Mouse (Mus musculus) midbrain, embryonic 13.5 days (tissue): ENCODE data around the gene Ralbp1. TPM values are rescaled to one million over a fixed set of nuclear protein-coding genes. Genes with fewer than 3 reads are reported as not detected.

ENCODE experiments used
- ATAC-seq: fragments of 200-750 bp; cut with Nextera tagmentation; 2 replicates; pipeline ENCODE4 v1.8.0; 2017; ENCODE audit warnings: mild to moderate bottlenecking, moderate TSS enrichment, moderate library complexity
- H3K27ac ChIP-seq: fragments of 300-500 bp; sonication (generic); 2 replicates; pipeline ENCODE4 v1.5.1; 2015; ENCODE audit warnings: inconsistent platforms, mild to moderate bottlenecking, moderate library complexity
- H3K27me3 ChIP-seq: fragments of 300-500 bp; sonication (generic); 2 replicates; pipeline ENCODE4 v1.6.1; 2015; ENCODE audit warnings: mild to moderate bottlenecking, inconsistent platforms
- H3K36me3 ChIP-seq: fragments of 300-500 bp; sonication (generic); 2 replicates; pipeline ENCODE4 v1.6.1; 2015; ENCODE audit warnings: mild to moderate bottlenecking, inconsistent platforms
- H3K4me1 ChIP-seq: fragments of 300-500 bp; sonication (generic); replicated peaks from 2 replicates; pipeline ENCODE4 v1.6.1; 2015; ENCODE audit warnings: inconsistent platforms
- H3K4me2 ChIP-seq: fragments of 300-500 bp; sonication (generic); replicated peaks from 2 replicates; pipeline ENCODE4 v1.6.1; 2015; ENCODE audit warnings: moderate library complexity, mild to moderate bottlenecking, inconsistent platforms
- H3K4me3 ChIP-seq: fragments of 300-500 bp; sonication (generic); replicated peaks from 2 replicates; pipeline ENCODE4 v1.5.1; 2015; ENCODE audit warnings: mild to moderate bottlenecking, inconsistent platforms
- H3K9ac ChIP-seq: fragments of 300-500 bp; sonication (generic); replicated peaks from 2 replicates; pipeline ENCODE4 v1.6.1; 2015; ENCODE audit warnings: mild to moderate bottlenecking, inconsistent platforms
- H3K9me3 ChIP-seq: fragments of 300-500 bp; sonication (generic); 2 replicates; pipeline ENCODE4 v1.6.1; 2016; ENCODE audit warnings: mild to moderate bottlenecking, inconsistent platforms
- WGBS: fragments of 180-500 bp; shearing (Covaris S2); methylation state at CpG from one replicate; pipeline ENCODE4 v1.1.7; 2015; 5-methylcytosine and 5-hydroxymethylcytosine counted together
- polyA plus RNA-seq: library from polyadenylated mRNA; unstranded; fragments of >200 nt; fragmentation: Nextera tagmentation; extraction: Ambion mirVana; gene quantifications from 2 replicates; pipeline ENCODE4 v1.2.1, GENCODE M21; 2015

Ralbp1 gene
- polyA plus RNA-seq, result 49.8 TPM in 2 replicates

DNA sequence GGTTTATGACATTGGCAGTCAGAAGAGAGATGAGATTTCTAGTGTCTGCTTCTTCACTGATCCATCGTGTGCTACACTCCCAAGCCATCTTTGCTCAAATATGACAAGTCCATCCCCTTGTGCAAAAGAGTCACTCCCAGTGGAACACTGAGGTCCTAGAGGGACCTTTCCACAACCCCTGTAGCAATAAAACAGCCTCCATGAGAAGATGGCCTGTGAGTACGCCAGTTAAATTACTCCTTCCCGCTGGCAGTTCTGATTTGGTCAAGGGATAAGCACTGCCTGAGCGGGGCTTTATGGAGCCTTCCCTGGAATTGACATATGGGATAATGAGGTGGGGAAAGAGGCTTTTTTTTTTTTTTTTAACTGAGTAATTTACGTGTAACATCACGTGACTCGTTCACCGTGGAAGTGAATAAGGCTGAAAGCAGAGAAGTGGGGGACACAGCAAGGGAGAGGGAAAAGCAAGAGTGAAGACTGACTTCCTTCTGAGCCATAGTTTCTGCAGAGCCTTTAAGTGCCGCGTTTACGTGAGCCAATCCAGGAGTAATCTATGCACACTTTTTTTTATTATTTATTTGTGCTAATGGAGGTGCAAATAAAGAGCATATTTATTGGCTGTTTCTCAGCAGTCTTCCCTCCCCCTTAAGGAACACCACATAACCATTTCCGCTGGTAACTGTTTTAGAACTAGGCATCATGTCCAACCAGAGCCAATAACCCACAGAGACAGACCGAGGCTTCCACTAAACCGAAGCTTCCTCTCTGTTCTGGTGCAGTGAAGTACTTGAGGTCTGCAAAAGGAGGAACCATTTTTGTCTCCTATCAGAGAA is at the start of gene Ralbp1:
TSS of gene Ralbp1 (minus strand) at position 102 of the 833 bp plus-strand sequence.
- peak within 1 kb of the TSS; percentile 96 for H3K4me2 ChIP-seq

DNA sequence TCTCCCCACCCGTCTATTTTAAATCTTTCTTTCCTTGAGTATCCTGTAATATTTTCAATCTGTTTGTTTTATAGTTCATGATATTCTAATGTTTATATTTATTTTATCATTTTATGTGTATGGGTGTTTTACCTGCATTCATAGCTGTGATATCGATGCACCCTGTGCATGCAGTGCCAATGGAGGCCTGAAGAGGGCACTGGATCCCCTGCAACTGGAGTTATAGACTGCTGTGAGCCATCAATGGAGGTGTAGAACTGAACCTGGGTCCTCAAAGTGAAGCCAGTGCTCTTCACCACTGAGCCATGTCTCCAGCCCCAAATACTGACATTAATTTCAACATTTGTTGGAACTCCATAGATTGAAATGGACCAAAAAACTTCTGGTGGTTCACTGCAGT is 48.1 kb upstream of the Ralbp1 start:
- H3K27ac ChIP-seq, result no peak overlapping the region
- H3K4me3 ChIP-seq, result no peak overlapping the region
- H3K4me2 ChIP-seq, result no peak overlapping the region
- H3K36me3 ChIP-seq, result peaks cover 48% of the 10 kb centered on the region
- 92% methylated on average over 2 of the region's 2 CpGs for WGBS
- no peak for ATAC-seq
- peaks cover 16% of the 10 kb centered on the region for H3K4me1 ChIP-seq
- H3K27me3 ChIP-seq, result no peaks in the 10 kb centered on the region
- H3K9me3 ChIP-seq, result no peaks in the 10 kb centered on the region
- H3K9ac ChIP-seq, result no peak overlapping the region

More for the DNA sequence above, at the start of gene Ralbp1:
- Histone ChIP-seq H3K27me3 (no peaks in the 10 kb centered on the region), H3K4me3 (peak within 1 kb of the TSS; percentile 98), H3K4me1 (peaks cover 36% of the 10 kb centered on the region), H3K27ac (peak within 1 kb of the TSS; percentile 92), H3K9ac (peak within 1 kb of the TSS; percentile 94), H3K9me3 (no peaks in the 10 kb centered on the region), H3K36me3 (no peaks in the 10 kb centered on the region)
- WGBS, result 11% methylated on average over 14 of the region's 14 CpGs
- no peak for ATAC-seq

GRCm38 (mm10) chr17:65931525-65931924 is 45.9 kb upstream of the Ralbp1 start:
- Histone ChIP-seq H3K4me2 (no peak overlapping the region), H3K27me3 (no peaks in the 10 kb centered on the region), H3K27ac (peak overlapping the region; percentile 58; the same call in 1 of the 2 replicates), H3K4me3 (no peak overlapping the region), H3K9ac (0 out of 2 replicates have a peak overlapping the region, but pooled peaks have one; percentile 21), H3K9me3 (no peaks in the 10 kb centered on the region), H3K4me1 (peaks cover 16% of the 10 kb centered on the region), H3K36me3 (peaks cover 52% of the 10 kb centered on the region)
- ATAC-seq, result peak; percentile 67
- WGBS, result 34% methylated on average over 6 of the region's 6 CpGs

DNA sequence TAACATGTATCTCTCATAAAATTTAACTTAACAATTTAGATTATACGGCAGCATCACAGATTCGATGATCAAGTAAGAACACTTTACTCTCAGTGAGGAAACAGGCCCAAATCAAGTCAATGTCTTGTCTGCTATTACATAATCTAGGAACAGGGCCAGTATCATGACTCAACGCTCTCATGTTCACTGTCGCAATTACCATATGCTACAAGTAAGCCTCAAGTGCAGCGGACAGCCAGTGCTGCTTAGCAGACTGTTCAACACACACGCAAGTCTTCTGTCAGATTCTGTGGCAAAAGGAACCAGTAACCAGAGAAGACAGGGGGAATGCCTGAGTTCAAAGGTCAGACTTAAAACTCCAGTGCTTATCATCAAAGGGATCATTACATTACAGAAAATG is 45.4 kb upstream of the Ralbp1 start:
- Histone ChIP-seq H3K4me3 (no peak overlapping the region), H3K27ac (0 out of 2 replicates have a peak overlapping the region, but pooled peaks have one; percentile 58), H3K4me2 (no peak overlapping the region), H3K4me1 (peaks cover 16% of the 10 kb centered on the region), H3K9me3 (no peaks in the 10 kb centered on the region), H3K36me3 (peaks cover 52% of the 10 kb centered on the region), H3K27me3 (no peaks in the 10 kb centered on the region), H3K9ac (no peak overlapping the region)
- 91% methylated on average over 6 of the region's 6 CpGs for WGBS
- ATAC-seq, result no peak

DNA sequence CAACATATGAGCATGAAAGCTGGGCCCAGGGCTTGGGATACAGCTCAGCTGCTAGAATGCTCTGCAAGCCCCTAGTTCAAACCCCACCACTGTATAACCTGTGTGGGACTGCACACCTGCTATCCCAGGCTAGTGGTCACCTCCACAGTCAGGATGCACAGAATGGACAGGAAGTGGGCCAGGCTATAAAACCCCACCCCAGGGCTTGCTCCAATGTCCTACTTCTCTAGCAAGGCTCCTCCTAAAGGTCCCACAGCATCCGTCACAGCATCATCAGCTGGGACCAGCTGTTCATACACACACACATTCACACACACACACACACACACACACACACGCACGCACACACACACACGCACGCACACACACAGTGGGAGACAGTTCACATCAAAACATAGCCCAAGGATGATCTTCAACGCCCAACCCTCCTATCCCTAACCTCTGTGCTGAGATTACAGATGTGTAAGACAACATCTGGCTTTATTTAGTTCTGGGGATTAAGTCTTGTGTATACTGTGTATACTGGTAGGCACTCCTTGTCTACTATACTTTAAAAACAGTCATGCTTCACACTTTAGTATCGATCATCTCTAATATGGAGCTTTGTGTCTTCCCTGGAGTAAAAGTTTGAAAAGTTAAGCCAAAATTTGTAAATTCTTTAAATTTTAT is 44.7 kb upstream of the Ralbp1 start:
- peaks cover 55% of the 10 kb centered on the region for H3K36me3 ChIP-seq
- H3K9ac ChIP-seq, result no peak overlapping the region
- no peaks in the 10 kb centered on the region for H3K27me3 ChIP-seq
- H3K9me3 ChIP-seq, result no peaks in the 10 kb centered on the region
- no peak overlapping the region for H3K4me3 ChIP-seq
- H3K4me1 ChIP-seq, result peaks cover 16% of the 10 kb centered on the region
- no peak for ATAC-seq
- H3K4me2 ChIP-seq, result no peak overlapping the region
- H3K27ac ChIP-seq, result no peak overlapping the region
- WGBS, result 80% methylated on average over 7 of the region's 7 CpGs

DNA sequence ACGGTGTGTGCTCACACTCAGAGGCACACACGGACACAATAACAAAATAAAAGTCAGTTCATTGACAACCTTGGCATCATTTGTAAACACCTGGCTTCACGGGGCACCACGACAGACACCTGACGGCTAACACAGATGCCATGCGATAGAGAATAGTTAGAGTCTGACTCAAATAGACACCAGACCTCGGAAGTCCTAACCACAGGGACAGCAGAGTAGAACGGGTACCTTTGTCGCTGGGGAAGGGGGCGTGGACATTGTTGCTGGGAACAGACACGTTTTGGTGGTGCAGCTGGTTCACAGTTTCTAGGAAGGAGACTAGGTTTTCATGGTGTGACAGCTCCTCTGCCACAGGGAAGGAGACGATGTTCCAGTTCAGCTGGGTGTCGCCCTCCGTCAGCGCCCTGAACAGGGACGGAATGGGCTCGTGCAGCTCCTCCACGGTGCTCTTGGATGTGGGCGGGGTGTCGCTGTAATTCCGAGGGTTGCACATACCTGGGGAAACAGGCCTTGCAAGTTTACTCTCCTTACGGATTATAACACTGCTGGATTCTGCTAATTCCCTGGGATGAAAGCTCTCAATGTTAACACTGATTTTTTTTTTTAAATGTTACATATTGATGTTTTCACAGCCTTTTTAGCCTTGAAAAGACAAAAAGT is 43.9 kb upstream of the Ralbp1 start:
- Histone ChIP-seq H3K9ac (no peak overlapping the region), H3K4me2 (no peak overlapping the region), H3K27me3 (no peaks in the 10 kb centered on the region), H3K27ac (no peak overlapping the region), H3K9me3 (no peaks in the 10 kb centered on the region), H3K36me3 (peaks cover 57% of the 10 kb centered on the region), H3K4me1 (peaks cover 16% of the 10 kb centered on the region), H3K4me3 (no peak overlapping the region)
- WGBS, result 91% methylated on average over 22 of the region's 22 CpGs
- ATAC-seq, result no peak

GRCm38 (mm10) chr17:65927077-65927476 is 41.5 kb upstream of the Ralbp1 start:
- peaks cover 60% of the 10 kb centered on the region for H3K36me3 ChIP-seq
- no peak overlapping the region for H3K4me3 ChIP-seq
- H3K9ac ChIP-seq, result no peak overlapping the region
- WGBS, result 82% methylated on average over 4 of the region's 4 CpGs
- peaks cover 12% of the 10 kb centered on the region for H3K4me1 ChIP-seq
- no peak overlapping the region for H3K4me2 ChIP-seq
- no peak for ATAC-seq
- H3K27me3 ChIP-seq, result no peaks in the 10 kb centered on the region
- H3K9me3 ChIP-seq, result no peaks in the 10 kb centered on the region
- no peak overlapping the region for H3K27ac ChIP-seq

DNA sequence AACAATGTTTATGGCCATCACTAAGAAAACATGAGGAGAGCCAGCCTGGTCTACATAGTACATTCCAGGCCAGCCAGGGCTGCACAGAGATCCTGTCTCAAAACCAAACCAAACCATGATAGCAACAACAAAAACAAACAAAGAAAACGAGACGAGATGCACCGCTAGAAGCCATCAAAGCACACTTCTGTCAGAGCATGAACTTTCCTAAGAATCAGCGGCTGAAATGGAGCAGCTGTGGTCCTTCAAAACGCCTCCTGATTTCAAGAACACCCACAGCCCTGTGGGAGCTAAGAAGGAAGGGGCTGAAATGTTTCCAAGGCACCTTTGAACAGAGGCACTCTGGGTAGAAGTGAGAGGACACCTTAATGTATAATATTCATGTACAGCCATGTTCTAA is 38.6 kb upstream of the Ralbp1 start:
- no peak overlapping the region for H3K4me3 ChIP-seq
- H3K36me3 ChIP-seq, result peaks cover 71% of the 10 kb centered on the region

GRCm38 (mm10) chr17:65921975-65922374 is 36.4 kb upstream of the Ralbp1 start:
- Histone ChIP-seq H3K27me3 (no peaks in the 10 kb centered on the region), H3K36me3 (peaks cover 61% of the 10 kb centered on the region), H3K9me3 (no peaks in the 10 kb centered on the region), H3K4me3 (no peak overlapping the region), H3K4me2 (no peak overlapping the region), H3K4me1 (no peaks in the 10 kb centered on the region), H3K9ac (no peak overlapping the region), H3K27ac (no peak overlapping the region)
- WGBS, result 74% methylated on average over 6 of the region's 6 CpGs
- no peak for ATAC-seq

More for the DNA sequence above, 38.6 kb upstream of the Ralbp1 start:
- no peak overlapping the region for H3K27ac ChIP-seq
- H3K27me3 ChIP-seq, result no peaks in the 10 kb centered on the region
- ATAC-seq, result no peak
- WGBS, result 82% methylated on average over 5 of the region's 5 CpGs
- no peak overlapping the region for H3K4me2 ChIP-seq
- no peaks in the 10 kb centered on the region for H3K4me1 ChIP-seq
- H3K9ac ChIP-seq, result no peak overlapping the region
- no peaks in the 10 kb centered on the region for H3K9me3 ChIP-seq

DNA sequence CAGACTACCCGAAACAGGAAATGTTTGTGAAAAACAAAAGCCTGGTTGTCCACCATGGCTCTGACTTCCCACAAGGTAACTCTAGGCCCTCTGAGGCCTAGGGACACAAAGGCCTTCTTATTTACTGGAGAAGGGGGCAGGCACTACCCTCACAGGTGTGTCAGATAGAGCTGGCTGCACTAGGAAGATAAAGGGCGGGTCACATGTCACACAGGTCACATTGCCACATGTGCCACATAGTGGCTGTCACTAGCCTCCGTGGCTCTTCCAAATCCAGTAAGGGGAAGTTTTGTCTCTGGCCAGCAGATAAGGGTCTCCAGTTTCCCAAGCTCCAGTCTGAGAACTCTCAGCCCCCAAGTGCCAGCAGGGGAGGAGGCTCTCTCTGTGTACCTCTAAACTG is 33.6 kb upstream of the Ralbp1 start:
- Histone ChIP-seq H3K27me3 (no peaks in the 10 kb centered on the region), H3K36me3 (peaks cover 36% of the 10 kb centered on the region), H3K4me1 (peaks cover 10% of the 10 kb centered on the region), H3K4me2 (no peak overlapping the region), H3K9me3 (no peaks in the 10 kb centered on the region), H3K27ac (no peak overlapping the region), H3K4me3 (no peak overlapping the region), H3K9ac (no peak overlapping the region)
- ATAC-seq, result no peak
- WGBS, result 85% methylated on average over 3 of the region's 3 CpGs

DNA sequence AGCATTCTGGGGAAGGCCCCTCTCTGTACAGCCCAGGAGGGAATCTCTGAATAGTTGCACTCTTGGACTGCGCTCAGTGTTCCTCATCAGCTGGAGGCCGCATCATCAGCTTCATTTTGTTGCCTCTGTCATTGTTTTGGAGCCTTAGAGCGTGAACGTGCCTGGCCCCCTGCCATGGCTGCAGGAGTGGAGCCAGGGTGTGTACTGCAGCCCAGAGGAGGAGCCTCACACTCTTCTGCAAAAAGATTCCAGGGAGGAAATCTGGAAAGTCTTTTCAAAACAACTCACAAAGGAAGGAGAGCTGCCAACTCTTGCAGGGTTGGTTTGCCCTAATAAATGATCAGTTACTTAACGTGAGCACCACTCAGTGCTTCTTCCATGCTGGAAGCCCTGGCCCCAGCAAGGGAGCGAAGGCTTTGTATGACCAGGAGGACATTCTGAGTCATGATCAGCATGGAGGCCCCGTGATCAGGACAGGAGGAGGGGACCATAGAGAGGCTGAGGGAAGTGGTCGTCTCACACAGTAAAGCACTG is 30.6 kb upstream of the Ralbp1 start:
- Histone ChIP-seq H3K9ac (no peak overlapping the region), H3K4me2 (no peak overlapping the region)
- 15% methylated on average over 8 of the region's 8 CpGs for WGBS

More for the DNA sequence above, 30.6 kb upstream of the Ralbp1 start:
- Histone ChIP-seq H3K36me3 (peaks cover 10% of the 10 kb centered on the region; the same call in 1 of the 2 replicates), H3K9me3 (no peaks in the 10 kb centered on the region), H3K27ac (peak overlapping the region; percentile 68), H3K4me1 (peaks cover 10% of the 10 kb centered on the region), H3K27me3 (no peaks in the 10 kb centered on the region), H3K4me3 (no peak overlapping the region)
- peak; percentile 89 for ATAC-seq
